Mouse (Mus musculus): ENCODE results near the gene Vps45. TPM values are rescaled to one million over a fixed set of nuclear protein-coding genes. Genes with fewer than 3 reads are reported as not detected.
"Not testable (repeated sequence)": the region's sequence is repeated elsewhere in the genome, so short reads cannot be mapped to it uniquely, and the experiment has no call there.

The Vps45 gene
- polyA plus RNA-seq, 1 experiment, result 4.1 TPM

GRCm38 (mm10) chr3:95972873-95973634 is 85.2 kb downstream of the Vps45 start:
- TF ChIP-seq POLR2A (IDR thresholded peaks at IDR 0.05; ENCODE audit: control insufficient read depth, low read depth, low read length) (no peak), CTCF (IDR thresholded peaks at IDR 0.05; ENCODE audit: control insufficient read depth, insufficient read depth, insufficient replicate concordance, low read depth, low read length) (no peak)
- Histone ChIP-seq H3K27ac (ENCODE audit: control insufficient read depth, insufficient read depth, low read depth, low read length) (no peak overlapping the region), H3K4me1 (ENCODE audit: control insufficient read depth, insufficient read depth, low read length) (peaks cover 2% of the 10 kb centered on the region; the same call in 1 of the 2 replicates), H3K36me3 (ENCODE audit: control insufficient read depth, insufficient read depth, low read length) (no peaks in the 10 kb centered on the region), H3K4me3 (ENCODE audit: control insufficient read depth, low read depth, low read length) (no peak overlapping the region; the same call in 1 of the 2 replicates), H3K27me3 (ENCODE audit: control insufficient read depth, insufficient read depth, low read length) (no peaks in the 10 kb centered on the region)

GRCm38 (mm10) chr3:95972251-95972872 is 85.9 kb downstream of the Vps45 start:
- Histone ChIP-seq H3K27ac (ENCODE audit: control insufficient read depth, insufficient read depth, low read depth, low read length) (no peak overlapping the region), H3K4me1 (ENCODE audit: control insufficient read depth, insufficient read depth, low read length) (peaks cover 2% of the 10 kb centered on the region; the same call in 1 of the 2 replicates), H3K4me3 (ENCODE audit: control insufficient read depth, low read depth, low read length) (no peak overlapping the region; the same call in 1 of the 2 replicates), H3K27me3 (ENCODE audit: control insufficient read depth, insufficient read depth, low read length) (no peaks in the 10 kb centered on the region), H3K36me3 (ENCODE audit: control insufficient read depth, insufficient read depth, low read length) (no peaks in the 10 kb centered on the region)
- no peak for TF ChIP-seq CTCF (IDR thresholded peaks at IDR 0.05; ENCODE audit: control insufficient read depth, insufficient read depth, insufficient replicate concordance, low read depth, low read length)
- no peak for TF ChIP-seq POLR2A (IDR thresholded peaks at IDR 0.05; ENCODE audit: control insufficient read depth, low read depth, low read length)

- not testable (repeated sequence) for H3K36me3 ChIP-seq (ENCODE audit: control insufficient read depth, insufficient read depth, low read length); H3K4me1 ChIP-seq (ENCODE audit: control insufficient read depth, insufficient read depth, low read length)
Observed at GRCm38 (mm10) chr3:95970661-95971060, 87.6 kb downstream of the Vps45 start.

GRCm38 (mm10) chr3:95969277-95969676 is 89.0 kb downstream of the Vps45 start:
- Histone ChIP-seq H3K27me3 (ENCODE audit: control insufficient read depth, insufficient read depth, low read length) (no peaks in the 10 kb centered on the region), H3K36me3 (ENCODE audit: control insufficient read depth, insufficient read depth, low read length) (no peaks in the 10 kb centered on the region), H3K27ac (ENCODE audit: control insufficient read depth, insufficient read depth, low read depth, low read length) (no peak overlapping the region), H3K4me1 (ENCODE audit: control insufficient read depth, insufficient read depth, low read length) (peaks cover 2% of the 10 kb centered on the region; the same call in 1 of the 2 replicates), H3K4me3 (ENCODE audit: control insufficient read depth, low read depth, low read length) (no peak overlapping the region)
- no peak for TF ChIP-seq CTCF (IDR thresholded peaks at IDR 0.05; ENCODE audit: control insufficient read depth, insufficient read depth, insufficient replicate concordance, low read depth, low read length)
- TF ChIP-seq POLR2A (IDR thresholded peaks at IDR 0.05; ENCODE audit: control insufficient read depth, low read depth, low read length), result no peak

More at GRCm38 (mm10) chr3:95970661-95971060, 87.6 kb downstream of the Vps45 start:
- not testable (repeated sequence) for H3K27me3 ChIP-seq (ENCODE audit: control insufficient read depth, insufficient read depth, low read length); H3K4me3 ChIP-seq (ENCODE audit: control insufficient read depth, low read depth, low read length); H3K27ac ChIP-seq (ENCODE audit: control insufficient read depth, insufficient read depth, low read depth, low read length)

GRCm38 (mm10) chr3:95965518-95966451 is 92.5 kb downstream of the Vps45 start:
- H3K27me3 ChIP-seq (ENCODE audit: control insufficient read depth, insufficient read depth, low read length), result no peaks in the 10 kb centered on the region
- no peaks in the 10 kb centered on the region for H3K36me3 ChIP-seq (ENCODE audit: control insufficient read depth, insufficient read depth, low read length)
- TF ChIP-seq CTCF (IDR thresholded peaks at IDR 0.05; ENCODE audit: control insufficient read depth, insufficient read depth, insufficient replicate concordance, low read depth, low read length) (no peak), POLR2A (IDR thresholded peaks at IDR 0.05; ENCODE audit: control insufficient read depth, low read depth, low read length) (no peak)
- H3K27ac ChIP-seq (ENCODE audit: control insufficient read depth, insufficient read depth, low read depth, low read length), result no peak overlapping the region
- H3K4me3 ChIP-seq (ENCODE audit: control insufficient read depth, low read depth, low read length), result no peak overlapping the region
- peaks cover 4% of the 10 kb centered on the region for H3K4me1 ChIP-seq (ENCODE audit: control insufficient read depth, insufficient read depth, low read length)

DNA sequence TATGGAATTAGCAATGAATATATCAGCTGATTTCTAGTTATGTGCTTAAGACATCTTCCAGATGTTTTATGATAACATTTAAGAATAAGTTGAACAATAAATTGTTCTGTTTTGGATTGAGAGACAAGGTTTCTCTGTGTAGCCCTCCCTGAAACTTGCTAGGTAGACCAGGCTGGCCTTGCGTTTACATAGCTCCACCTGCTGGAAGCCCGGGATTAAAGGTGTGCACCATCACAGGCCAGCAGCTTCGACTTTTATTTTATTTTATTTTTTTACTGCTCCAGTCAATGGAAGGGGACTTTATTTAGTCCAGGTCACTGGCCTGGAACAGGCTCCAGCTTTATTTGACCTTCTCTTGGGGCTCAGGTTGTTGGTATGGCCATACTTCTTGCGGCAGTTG is 94.6 kb downstream of the Vps45 start:
- Histone ChIP-seq H3K36me3 (ENCODE audit: control insufficient read depth, insufficient read depth, low read length) (no peaks in the 10 kb centered on the region), H3K4me1 (ENCODE audit: control insufficient read depth, insufficient read depth, low read length) (peaks cover 4% of the 10 kb centered on the region), H3K4me3 (ENCODE audit: control insufficient read depth, low read depth, low read length) (no peak overlapping the region), H3K27ac (ENCODE audit: control insufficient read depth, insufficient read depth, low read depth, low read length) (no peak overlapping the region), H3K27me3 (ENCODE audit: control insufficient read depth, insufficient read depth, low read length) (no peaks in the 10 kb centered on the region)
- TF ChIP-seq CTCF (IDR thresholded peaks at IDR 0.05; ENCODE audit: control insufficient read depth, insufficient read depth, insufficient replicate concordance, low read depth, low read length), result no peak
- TF ChIP-seq POLR2A (IDR thresholded peaks at IDR 0.05; ENCODE audit: control insufficient read depth, low read depth, low read length), result no peak

GRCm38 (mm10) chr3:95963230-95963629 is 95.0 kb downstream of the Vps45 start:
- Histone ChIP-seq H3K4me1 (ENCODE audit: control insufficient read depth, insufficient read depth, low read length) (peaks cover 4% of the 10 kb centered on the region), H3K27me3 (ENCODE audit: control insufficient read depth, insufficient read depth, low read length) (no peaks in the 10 kb centered on the region), H3K36me3 (ENCODE audit: control insufficient read depth, insufficient read depth, low read length) (no peaks in the 10 kb centered on the region), H3K27ac (ENCODE audit: control insufficient read depth, insufficient read depth, low read depth, low read length) (no peak overlapping the region), H3K4me3 (ENCODE audit: control insufficient read depth, low read depth, low read length) (no peak overlapping the region)
- TF ChIP-seq CTCF (IDR thresholded peaks at IDR 0.05; ENCODE audit: control insufficient read depth, insufficient read depth, insufficient replicate concordance, low read depth, low read length), result no peak
- no peak for TF ChIP-seq POLR2A (IDR thresholded peaks at IDR 0.05; ENCODE audit: control insufficient read depth, low read depth, low read length)

GRCm38 (mm10) chr3:95962182-95962581 is 96.1 kb downstream of the Vps45 start:
- H3K4me3 ChIP-seq (ENCODE audit: control insufficient read depth, low read depth, low read length); H3K27ac ChIP-seq (ENCODE audit: control insufficient read depth, insufficient read depth, low read depth, low read length); H3K27me3 ChIP-seq (ENCODE audit: control insufficient read depth, insufficient read depth, low read length); H3K4me1 ChIP-seq (ENCODE audit: control insufficient read depth, insufficient read depth, low read length); H3K36me3 ChIP-seq (ENCODE audit: control insufficient read depth, insufficient read depth, low read length): not testable (repeated sequence)
